Mouse (Mus musculus) adipocyte (in vitro differentiated cells): ENCODE measurements around the gene Osbpl5.

ENCODE experiments used
- DNase-seq: peaks from one replicate; pipeline ENCODE4 v3.0.0-alpha.2; 2016; ENCODE audit warnings: low spot score

The Osbpl5 gene

DNA sequence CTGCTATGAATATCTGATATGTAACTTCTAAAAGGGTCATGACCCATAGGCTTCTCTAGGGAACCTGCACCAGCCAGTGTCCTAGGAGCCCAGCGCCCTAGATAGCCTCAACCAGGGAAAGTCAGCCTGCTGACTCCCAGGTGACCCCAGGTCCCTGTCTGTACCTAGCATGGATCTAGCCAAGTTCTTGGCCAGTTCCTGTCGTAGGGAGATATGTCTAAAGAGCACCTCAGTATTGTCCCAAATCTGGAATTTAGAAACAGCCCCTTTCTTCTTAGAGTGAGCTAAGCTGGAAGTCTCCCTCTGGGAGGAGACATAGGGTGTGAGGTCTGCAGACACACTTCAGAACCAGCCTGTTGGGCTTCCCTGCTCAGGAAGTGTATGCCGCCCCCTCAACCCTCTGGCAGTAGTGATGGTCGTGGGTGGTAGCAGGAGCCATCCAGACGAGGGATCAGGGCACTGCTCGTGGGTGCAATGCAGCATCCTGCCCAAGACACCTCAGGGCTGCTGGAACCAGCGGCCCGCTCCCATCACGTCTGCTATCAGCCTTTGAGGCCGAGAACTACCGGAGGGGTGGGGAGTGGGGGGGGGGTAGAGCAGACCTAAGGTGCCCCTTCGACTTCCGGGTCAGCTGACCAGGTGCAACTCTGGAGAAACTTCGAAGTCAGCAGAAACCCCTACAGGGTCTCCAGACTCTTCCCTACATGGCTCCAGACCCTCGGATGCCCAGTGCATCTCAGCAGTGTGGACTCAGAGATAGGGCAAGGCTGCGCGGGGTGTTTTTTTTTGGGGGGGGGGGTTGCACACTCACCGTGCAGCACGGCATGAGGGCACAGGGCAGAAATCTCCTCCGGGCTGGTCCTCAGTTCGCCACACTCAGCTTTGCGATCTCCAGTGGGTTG, at the start of gene Osbpl5:
Gene Osbpl5 (minus strand): TSS at position 861 of the 902 bp plus-strand sequence.
- DNase-seq: no peak

DNA sequence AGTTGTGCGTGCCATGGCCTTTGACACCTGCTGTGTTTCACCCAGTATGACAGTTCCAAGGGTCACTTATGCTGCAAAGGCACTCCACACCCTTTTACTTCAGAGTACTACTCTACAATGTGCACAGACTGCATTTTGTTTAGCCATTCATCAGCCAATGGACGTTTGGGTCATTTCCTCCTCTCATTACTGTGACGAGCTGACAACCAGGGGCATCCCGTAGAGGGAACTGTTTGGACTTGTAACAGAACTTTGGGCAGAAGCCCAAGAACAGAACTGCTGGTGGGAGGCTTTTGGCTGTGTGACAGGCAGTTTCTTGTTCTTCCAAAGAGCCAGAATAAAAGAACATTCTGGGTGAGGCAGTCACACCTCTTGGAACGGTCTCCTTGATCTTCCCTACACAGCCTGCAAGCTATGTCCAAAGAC, 48.4 kb upstream of the Osbpl5 start:
- DNase-seq: no peak

DNA sequence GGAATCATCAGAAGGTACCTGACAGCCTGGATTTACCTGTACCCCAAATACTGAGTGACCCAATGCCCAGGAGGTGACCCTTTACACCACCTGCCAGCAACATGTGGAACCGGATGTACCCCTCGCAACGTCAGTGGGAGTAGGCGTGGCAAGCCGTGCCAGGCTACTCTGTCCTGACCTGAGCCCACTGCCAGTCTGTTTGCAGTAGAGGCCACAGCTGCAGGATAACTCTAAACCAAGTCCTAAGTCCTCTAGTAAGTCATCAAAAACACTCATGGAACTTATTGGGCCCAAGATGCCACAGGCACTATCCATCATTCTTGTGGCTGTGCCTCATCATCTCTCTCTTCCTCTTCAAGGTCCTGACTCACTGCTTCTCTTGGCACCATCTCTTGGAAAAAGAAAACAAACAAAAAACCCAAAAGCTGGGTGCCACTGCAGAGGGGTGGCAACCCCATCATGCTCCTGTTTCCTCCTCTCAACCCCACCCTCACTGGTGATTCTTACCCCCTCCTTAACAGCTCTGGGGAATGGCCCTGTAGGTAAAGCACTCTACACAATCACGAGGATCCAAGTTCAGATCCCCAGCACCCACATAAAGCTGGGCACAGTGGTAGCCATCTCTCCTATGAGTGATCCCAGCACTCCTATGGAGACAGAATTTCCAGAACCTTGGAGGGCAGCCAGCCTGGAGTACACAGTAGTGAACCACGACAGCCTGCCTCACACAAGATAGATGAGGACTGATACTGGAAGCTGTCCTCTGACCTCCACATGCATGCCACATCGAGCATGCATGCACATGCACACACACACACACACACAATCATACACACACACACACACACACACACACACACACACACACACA, 44.6 kb upstream of the Osbpl5 start:
- DNase-seq: no peak

DNA sequence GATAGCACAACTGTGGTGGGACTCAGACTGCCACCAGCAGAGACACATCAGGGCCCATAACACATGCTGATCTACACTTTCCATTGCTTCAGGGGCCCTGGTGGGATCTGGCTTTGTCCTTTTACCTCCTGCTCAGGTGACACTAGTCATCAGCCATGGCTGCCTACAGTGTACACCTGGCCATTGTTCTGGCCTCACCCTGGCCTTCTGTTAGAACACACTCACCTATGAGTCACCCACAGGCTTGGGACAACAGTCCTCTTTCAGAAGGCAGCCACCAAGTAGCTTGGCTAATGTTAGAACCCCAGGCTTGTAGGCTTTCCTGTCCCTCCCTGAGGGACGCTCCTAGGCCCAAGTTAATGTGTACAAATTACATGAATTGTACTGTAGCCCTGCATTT, 44.0 kb upstream of the Osbpl5 start:
- DNase-seq: no peak

DNA sequence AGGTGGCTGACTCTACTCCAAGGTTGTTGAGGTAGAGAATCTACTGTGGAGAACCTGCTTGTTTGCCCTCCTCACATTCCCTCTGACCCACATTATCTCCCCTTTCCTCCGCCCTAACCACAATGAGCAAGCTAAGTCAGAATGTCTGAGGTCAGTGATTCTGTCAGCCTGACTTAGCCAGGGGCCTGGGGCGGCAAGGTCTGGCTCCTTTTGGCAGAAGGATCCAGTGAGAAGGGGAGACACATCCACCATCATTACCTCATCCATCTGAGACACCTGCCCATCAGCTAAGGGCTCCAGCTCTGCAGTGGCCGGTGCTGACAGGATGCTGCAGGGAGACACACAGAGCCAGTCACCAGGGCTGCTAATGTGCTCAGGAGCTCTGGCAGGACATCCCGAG, 42.0 kb upstream of the Osbpl5 start:
- DNase-seq: no peak

DNA sequence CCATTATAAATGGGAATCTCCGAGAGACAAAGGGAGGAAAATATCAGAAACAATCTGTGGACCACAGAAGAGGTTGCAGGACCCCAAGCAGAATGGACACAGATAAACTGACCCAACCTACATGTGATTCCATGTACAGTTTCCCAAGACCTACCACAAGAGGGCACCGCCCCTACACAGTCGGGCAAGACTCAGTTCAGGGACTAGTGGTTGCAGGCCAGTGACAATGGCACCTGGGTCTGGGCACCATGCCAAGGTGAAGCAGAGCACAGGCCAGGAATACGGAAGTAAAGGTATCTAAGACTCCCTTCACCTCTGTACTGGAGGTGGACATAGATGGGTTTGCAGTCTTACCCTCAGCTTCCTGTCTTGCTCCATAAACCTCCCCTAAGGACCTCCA, 36.3 kb upstream of the Osbpl5 start:
- DNase-seq: peak; percentile 23

DNA sequence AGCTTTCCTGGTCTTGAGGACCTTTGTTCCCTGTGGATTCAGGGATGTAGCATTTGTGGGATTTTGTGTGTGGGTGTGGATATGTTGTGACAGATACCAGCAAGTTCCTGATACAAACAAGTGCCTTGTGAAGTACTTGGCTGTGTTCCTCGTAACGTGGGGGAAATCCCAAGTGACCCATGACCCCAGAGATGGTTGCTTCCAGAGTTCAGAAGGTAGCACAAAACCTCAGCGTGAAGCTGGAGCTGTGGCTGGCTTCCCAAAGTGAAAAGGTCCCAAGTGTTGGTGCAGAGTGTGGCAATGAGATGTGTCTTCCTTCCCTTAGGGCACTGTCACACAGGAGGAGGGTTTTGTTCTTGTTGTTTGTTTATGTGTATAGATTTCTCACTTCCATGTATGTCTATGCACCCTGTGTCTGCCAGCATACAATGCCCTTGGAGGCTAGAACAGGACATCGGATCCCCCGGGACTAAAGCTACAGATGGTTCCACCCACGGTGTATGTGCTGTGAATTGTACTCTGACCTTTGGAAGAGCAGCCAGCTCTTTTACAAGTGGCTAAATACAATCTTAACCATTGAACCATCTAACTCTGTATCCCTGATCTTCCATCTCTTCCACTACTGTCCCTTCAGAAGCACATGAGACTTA, 35.7 kb upstream of the Osbpl5 start:
- peak; percentile 63 for DNase-seq

DNA sequence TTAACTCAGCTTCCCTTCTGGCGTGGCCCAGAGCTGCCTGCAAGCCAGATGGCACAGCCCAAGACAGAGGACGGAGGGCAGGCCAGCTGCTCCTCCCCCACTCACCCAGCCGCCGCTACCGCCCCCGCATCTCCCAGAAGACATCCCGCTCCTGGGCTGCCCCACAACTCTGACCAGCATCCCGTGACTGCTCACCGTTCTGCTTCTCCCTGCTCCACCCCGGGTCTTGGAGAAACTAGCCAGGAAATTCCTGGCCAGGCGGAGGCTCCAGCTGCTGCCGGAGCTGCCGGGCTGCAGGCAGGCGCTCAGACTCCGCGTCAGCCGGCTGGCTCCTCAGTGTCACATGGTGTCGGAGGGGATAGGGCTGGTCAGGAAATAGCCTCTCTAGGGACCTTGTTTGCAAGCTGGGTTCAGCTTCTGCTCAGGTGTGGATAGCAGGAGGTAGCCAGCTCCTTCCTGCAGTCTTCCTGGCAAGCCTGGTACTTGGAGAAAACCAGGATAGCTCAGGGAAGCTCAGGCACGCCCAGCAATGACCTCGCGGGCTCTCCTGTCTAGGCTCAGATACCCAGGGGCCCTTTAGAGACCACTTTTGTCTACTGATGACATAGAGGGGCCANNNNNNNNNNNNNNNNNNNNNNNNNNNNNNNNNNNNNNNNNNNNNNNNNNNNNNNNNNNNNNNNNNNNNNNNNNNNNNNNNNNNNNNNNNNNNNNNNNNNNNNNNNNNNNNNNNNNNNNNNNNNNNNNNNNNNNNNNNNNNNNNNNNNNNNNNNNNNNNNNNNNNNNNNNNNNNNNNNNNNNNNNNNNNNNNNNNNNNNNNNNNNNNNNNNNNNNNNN, 27.4 kb upstream of the Osbpl5 start, which contains the start of gene Mrgpre:
Gene Mrgpre (minus strand): TSS at position 505 of the 834 bp plus-strand sequence.
- peak; percentile 70 for DNase-seq

DNA sequence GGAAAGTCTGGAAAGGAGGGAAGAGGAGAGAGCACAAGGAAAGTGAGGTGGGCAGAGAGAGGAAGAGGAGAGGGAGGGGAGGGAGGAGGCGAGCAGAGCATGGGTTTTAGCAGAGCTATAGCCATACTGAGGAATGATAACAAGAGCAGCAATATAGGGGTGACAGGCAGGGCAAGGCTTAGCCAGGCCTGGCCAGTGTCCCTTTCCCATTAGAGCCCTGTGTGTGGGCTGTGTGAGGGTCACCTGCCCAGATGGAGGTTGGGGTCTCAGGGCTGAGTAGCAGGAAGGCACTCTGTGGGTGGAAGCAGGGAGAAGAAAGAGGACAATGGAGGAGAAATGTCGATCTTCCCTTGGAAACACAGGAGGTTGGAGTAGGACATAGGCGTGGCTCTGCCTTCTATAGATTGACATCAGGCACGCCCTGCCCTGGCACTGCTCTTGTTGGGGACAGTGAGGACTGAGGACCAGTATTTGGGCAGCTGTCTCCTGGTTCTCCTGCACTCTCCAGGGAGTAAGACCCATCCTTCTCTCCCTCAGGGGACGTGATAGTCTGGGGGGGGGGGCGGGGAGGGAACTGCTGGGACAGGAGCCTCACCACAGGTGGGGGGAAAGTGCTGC, 26.7 kb upstream of the Osbpl5 start:
- no peak for DNase-seq

DNA sequence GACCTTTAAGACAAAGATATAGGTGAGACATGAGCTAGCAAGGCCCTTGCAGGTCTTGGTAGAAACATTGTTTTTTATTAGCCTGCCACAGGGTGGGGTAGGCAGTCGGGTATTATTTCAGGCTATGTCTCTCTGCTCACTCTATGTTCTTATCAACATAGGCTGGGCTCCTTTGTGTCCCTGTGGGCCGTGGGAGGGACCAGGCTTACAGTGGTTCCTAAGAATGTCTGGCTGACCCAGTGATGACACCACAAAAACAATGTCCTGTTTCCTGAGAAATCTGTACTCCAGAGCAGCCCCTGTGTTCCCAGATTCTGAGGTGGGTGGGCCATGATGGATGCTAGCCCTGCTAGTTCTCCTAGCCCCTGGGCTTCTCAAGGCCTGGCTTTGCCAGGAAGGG, 20.6 kb upstream of the Osbpl5 start:
- DNase-seq: no peak

DNA sequence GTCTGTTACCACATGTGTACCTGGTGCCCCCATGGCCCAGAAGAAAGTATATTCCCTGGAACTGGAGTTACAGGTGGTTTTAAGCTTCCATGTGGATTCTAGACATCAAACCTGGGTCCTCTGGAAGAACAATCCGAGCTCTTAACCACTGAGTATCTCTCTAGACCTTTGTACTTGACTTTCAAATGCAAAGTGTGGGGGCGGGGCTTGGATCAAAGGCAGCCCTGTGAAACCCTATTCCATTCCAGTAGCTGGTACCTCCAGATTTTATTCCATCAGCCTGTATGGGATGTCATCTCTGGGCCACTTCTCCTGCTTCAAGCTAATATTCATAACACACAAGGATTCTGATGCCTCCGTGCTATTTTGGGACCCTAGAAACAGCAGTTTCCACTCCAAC, 19.4 kb upstream of the Osbpl5 start:
- no peak for DNase-seq

DNA sequence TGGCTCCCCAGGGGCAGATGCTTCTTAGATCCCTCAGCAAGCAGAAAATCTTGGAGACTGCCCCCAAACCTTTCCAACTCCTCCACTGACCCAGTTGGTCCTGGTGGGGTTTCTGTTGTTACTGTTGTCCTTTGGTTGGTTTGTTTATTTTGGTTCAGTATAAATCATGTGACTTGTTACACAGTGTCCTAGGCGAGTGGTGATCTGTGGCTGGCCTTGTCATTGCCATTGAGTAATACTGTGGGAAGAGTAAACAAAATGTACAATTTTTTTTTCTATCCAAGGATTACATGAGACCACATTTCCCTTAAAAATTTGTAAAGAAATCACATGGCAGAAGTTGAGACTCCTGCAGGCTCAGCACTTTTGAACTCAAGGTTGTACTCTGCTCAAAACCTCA, 12.7 kb upstream of the Osbpl5 start:
- DNase-seq: peak; percentile 87

DNA sequence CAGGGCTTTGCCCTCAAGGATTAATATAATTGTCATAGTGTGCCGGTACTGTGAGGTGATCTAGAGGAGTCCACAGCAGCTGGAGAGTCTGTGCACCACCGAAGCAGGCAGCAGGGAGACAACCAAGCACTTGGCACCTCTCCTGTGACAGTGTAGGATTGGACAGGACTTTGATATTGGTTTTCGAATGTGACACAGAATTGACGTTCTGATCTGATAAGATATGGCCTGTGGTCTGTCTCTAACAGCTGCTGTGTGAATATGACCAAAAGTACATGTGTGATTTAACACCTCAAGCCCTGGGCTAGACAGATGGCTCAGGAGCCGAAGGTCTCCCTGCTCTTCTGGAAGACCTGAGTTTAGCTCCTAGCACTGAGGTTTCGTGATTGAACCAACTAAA, 11.5 kb upstream of the Osbpl5 start:
- no peak for DNase-seq

DNA sequence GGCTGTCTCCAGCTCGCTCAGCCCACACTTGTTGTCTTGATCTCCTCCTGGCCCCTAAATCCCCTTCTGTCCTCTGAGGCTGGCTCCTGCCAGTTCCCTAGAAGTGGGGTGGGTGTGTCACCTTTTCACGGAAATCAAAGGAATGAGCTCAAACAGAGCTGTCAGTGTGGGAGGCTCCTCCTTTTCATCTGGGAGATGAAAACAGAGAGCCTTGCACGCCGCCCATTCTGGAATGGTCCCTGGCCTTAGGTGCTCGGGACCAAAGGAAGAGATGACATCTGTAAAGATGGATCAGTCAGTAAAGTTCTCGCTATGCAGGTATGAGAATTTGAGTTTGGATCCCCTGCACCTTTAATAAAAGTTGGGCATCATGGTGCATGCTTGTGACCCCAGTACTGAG, 10.1 kb upstream of the Osbpl5 start, which contains the start of gene Mrgprg:
Gene Mrgprg (minus strand): TSS at position 101 of the 400 bp plus-strand sequence.
- DNase-seq: no peak

DNA sequence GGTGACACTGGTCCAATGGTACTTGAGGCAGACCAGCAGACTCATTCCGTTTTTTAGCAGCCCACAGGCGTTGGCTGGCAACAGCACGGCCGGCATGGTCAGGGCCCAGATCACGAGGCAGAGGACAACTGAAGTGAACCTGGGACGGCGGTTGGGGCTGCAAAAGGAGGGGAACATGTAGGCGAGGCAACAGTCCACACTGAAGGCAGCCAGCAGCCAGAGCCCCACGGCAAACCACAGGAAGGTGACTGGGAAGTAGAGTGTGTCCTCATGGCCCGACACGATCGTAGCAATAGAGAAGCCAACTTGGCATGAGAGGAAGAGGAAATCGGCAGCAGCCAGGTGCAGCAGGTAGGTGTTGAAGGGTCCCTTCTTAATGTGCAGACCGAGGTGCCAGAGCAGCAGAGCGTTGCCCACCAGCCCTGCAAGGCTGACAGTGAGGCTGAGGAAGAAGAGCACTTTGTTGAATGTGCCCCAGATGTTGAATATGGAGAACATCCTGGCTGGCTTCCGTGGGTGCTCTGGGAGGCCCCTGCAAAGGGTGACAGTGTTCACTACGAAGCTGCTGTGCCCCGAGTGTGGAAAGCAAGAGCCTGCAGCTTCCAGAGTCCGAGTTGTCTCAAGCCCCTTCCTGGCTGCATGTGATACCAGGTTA, 8.2 kb upstream of the Osbpl5 start:
- DNase-seq: no peak

DNA sequence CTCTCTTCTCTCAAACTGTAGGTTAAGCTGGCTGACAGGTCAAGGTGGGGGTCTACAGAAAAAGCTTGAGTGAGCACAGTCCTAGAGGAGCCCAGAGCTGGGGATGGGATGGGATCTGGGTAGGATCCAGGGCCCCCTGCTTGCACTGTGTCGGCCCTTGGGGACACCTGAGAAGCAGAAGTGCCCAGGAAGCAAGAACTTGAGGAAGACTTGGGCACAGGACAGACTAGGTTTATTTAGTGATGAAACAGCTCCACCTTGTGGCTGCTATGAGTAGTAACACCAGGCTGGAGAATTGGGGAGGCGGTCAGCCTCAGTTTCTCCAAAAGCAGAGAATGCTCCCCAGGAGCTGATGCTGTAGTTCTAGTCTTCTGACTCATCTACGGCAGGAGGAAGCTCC, 7.0 kb upstream of the Osbpl5 start:
- DNase-seq: peak; percentile 53

DNA sequence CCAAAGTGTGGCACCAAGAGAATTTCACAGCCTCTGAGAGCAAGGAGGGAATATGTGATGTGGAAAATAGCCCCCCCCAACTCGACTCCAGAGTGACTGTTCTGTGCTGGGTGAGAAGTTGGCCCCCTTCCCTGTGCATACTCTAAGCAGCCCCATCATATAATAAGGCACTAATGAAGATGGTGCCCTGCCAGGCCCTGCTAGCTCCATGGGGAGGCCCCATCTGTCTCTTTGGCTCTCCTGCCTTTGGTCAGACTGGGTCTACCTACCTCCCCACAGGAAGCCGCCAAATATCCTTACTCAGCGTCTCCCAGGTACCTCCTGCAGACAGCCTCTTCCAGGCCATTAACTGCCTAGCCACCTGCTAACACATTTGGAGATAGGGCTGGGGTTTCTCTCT, 2.2 kb upstream of the Osbpl5 start:
- no peak for DNase-seq

DNA sequence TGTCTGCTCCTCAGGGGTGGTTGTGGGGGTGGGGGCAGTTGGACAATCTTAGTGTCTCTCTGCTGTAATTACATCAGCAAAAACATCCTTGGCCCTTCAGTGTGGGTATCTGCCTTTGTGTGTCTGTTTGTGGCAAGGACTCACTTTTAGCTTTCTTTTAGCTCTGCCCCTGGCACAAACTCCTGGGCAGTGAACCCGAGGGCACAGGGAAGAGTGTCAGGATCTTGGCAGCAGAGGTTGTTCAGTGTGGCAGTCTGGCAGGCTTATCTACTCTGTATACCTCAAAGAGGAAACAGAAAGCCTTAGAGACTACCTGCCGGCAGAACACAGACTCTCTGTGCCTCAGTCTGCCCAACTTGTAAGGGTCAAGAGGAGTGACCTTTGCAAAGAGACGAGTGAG, 911 bp upstream of the Osbpl5 start:
- no peak for DNase-seq

DNA sequence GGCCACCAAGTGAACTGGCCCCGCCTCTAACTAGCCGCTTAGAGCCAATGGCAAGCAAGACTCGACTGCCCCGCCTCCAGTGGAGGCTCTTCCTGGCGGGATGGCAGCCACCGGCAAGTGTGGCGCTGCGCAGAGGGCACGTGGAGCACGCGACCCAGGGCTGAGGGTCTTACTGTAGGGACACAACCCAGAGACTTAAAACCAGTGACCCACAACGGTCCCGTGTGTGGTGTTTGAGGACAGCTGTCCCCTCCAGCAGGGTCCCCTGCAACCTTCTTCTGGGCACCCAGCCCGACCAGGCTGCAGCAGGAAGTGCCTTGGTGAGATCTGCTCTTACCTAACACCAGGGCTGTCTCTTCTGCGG, 224 bp upstream of the Osbpl5 start:
- peak; percentile 75 for DNase-seq

DNA sequence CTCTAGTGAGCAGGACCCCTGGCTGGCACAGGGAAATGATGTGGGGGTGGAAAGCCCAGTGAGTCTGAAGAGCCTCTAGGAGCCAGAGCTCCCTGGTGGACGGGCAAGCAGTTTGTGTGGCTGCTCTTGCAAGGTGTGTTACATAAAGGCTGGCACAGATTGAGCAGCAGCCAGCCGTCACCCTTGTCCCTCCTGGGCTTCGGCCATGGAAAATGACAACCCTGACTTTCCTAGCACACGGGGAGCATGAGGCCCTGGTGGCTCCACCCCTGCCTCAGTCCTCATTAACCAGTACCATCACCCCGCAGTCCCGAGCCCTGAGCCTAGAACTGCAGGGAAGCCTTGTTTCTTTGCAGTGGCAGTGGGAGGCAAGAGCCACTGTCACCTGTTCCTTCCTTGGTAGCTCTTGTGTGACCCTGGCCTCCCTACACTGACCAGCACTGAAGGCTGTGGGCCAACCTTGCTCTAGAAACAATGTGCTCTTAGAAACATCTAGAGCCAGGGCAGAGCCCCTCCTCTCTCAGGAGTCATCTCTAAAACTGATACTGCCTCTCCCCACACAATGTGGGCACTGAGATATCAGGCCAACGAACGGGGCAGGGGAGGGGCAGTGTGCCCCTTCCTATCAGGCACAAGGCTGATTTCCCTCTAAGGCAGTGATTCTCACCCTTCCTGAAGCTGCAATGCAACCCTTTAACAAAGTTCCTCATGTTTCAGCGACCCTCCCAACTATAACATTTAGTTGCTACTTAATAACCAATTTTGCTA, 1.2 kb downstream of the Osbpl5 start:
- peak; percentile 55 for DNase-seq
